Mouse (Mus musculus) hindbrain, embryonic 11.5 days (tissue): Measurements from ENCODE around the gene Noto. TPM values are rescaled to one million over a fixed set of nuclear protein-coding genes. Genes with fewer than 3 reads are reported as not detected.

Source experiments
- ATAC-seq: fragments of 200-750 bp; cut with Nextera tagmentation; 2 replicates; pipeline ENCODE4 v1.8.0; 2017; ENCODE audit warnings: mild to moderate bottlenecking, moderate TSS enrichment, moderate library complexity; ENCODE audit not compliant: low FRiP score
- DNase-seq: peaks from one replicate; pipeline ENCODE4 v3.0.0-alpha.2; 2015; ENCODE audit warnings: low spot score
- H3K27ac ChIP-seq: fragments of 300-500 bp; sonication (generic); 2 replicates; pipeline ENCODE4 v1.5.1; 2014; ENCODE audit warnings: mild to moderate bottlenecking, low read depth, low read length
- H3K27me3 ChIP-seq: fragments of 300-500 bp; sonication (generic); 2 replicates; pipeline ENCODE4 v1.6.1; 2014; ENCODE audit warnings: mild to moderate bottlenecking, low read length, moderate library complexity, mixed read lengths; ENCODE audit not compliant: control insufficient read depth, insufficient read depth
- H3K36me3 ChIP-seq: fragments of 300-500 bp; sonication (generic); 2 replicates; pipeline ENCODE4 v1.6.1; 2014; ENCODE audit warnings: mild to moderate bottlenecking, low read length, moderate library complexity, mixed read lengths; ENCODE audit not compliant: control insufficient read depth, insufficient read depth
- H3K4me1 ChIP-seq: fragments of 300-500 bp; sonication (generic); replicated peaks from 2 replicates; pipeline ENCODE4 v1.6.1; 2014; ENCODE audit warnings: low read length, mixed read lengths; ENCODE audit not compliant: control insufficient read depth, insufficient read depth
- H3K4me2 ChIP-seq: fragments of 300-500 bp; sonication (generic); replicated peaks from 2 replicates; pipeline ENCODE4 v1.6.1; 2014; ENCODE audit warnings: mild to moderate bottlenecking, low read depth, low read length
- H3K4me3 ChIP-seq: fragments of 300-500 bp; sonication (generic); 2 replicates; pipeline ENCODE4 v1.5.1; 2014; ENCODE audit warnings: low read depth, low read length
- H3K9ac ChIP-seq: fragments of 300-500 bp; sonication (generic); 2 replicates; pipeline ENCODE4 v1.6.1; 2014; ENCODE audit warnings: low read depth, low read length
- H3K9me3 ChIP-seq: fragments of 300-500 bp; sonication (generic); 2 replicates; pipeline ENCODE4 v1.6.1; 2016; ENCODE audit warnings: low read length; ENCODE audit not compliant: control insufficient read depth
- WGBS: fragments of 180-500 bp; shearing (Covaris S2); extraction: QIAGEN DNeasy Blood & Tissue Kit; methylation state at CpG from one replicate; pipeline ENCODE4 v1.1.7; 2014; 5-methylcytosine and 5-hydroxymethylcytosine counted together
- polyA plus RNA-seq: library from polyadenylated mRNA; unstranded; fragments of >200 nt; fragmentation: Nextera tagmentation; extraction: Ambion mirVana; gene quantifications from 2 replicates; pipeline ENCODE4 v1.2.1, GENCODE M21; 2014

Gene Noto
- polyA plus RNA-seq = not detected in 2 replicates

DNA sequence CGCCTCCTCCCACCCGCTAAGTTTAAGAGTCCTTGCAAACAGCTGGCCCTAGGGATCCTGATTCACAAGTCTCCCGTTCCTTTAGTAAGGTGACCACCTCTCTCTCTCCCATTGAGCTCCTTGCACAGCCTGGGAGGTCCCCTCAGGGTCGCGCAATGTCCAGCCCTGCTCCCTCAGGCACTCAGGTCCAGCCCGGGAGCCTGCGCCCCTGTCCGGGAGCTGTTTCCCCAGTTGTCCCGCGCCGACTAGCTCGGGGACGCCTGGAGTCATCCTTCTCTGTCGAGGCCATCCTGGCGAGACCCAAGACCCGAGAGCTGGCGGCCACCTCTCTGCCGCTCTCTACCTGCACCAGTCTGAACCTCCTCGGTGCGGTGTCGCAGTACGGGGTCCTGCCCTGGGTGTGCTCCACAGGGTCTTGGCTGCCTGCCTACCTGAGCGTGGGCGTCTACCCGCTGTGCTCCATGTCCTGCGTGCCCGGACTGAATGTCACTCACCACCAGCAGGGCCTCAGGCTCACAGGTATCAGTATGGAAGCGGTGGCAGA is at the start of gene Noto:
Noto (plus strand) TSS at position 51 of the 544 bp plus-strand sequence.
- no peak within 1 kb of the TSS for H3K4me2 ChIP-seq

GRCm38 (mm10) chr6:85373951-85374733 is 49.5 kb upstream of the Noto start, which contains the start of gene Rab11fip5:
Rab11fip5 (minus strand) TSS chr6:85374634.
- H3K27me3 ChIP-seq = peaks cover 2% of the 10 kb centered on the region; the same call in 1 of the 2 replicates

More for the DNA sequence above, at the start of gene Noto:
- Histone ChIP-seq H3K36me3 (no peaks in the 10 kb centered on the region), H3K4me1 (no peaks in the 10 kb centered on the region), H3K4me3 (no peak within 1 kb of the TSS), H3K27me3 (peaks cover 6% of the 10 kb centered on the region), H3K9me3 (no peaks in the 10 kb centered on the region), H3K9ac (no peak within 1 kb of the TSS), H3K27ac (no peak within 1 kb of the TSS)
- DNase-seq (no peak), ATAC-seq (no peak)
- WGBS = 15% methylated on average over 28 of the region's 28 CpGs

GRCm38 (mm10) chr6:85374734-85375114 is 49.0 kb upstream of the Noto start:
- Histone ChIP-seq H3K4me3 (peak overlapping the region; percentile 74), H3K27ac (peak overlapping the region; percentile 51; the same call in 1 of the 2 replicates), H3K27me3 (peaks cover 2% of the 10 kb centered on the region; the same call in 1 of the 2 replicates), H3K4me2 (peak overlapping the region; percentile 96), H3K4me1 (peaks cover 3% of the 10 kb centered on the region; the same call in 1 of the 2 replicates), H3K9ac (peak overlapping the region; percentile 77; the same call in 1 of the 2 replicates), H3K9me3 (no peaks in the 10 kb centered on the region), H3K36me3 (no peaks in the 10 kb centered on the region)
- DNase-seq (peak; percentile 98), ATAC-seq (peak; percentile 97)
- WGBS = under 1% methylated on average over 19 of the region's 19 CpGs

More at GRCm38 (mm10) chr6:85373951-85374733, 49.5 kb upstream of the Noto start, which contains the start of gene Rab11fip5:
- no peak for DNase-seq
- WGBS = 2% methylated on average over 71 of the region's 80 CpGs
- Histone ChIP-seq H3K4me1 (peaks cover 3% of the 10 kb centered on the region; the same call in 1 of the 2 replicates), H3K9ac (peak within 1 kb of the TSS; percentile 77), H3K36me3 (no peaks in the 10 kb centered on the region), H3K27ac (peak within 1 kb of the TSS; percentile 51), H3K4me3 (peak within 1 kb of the TSS; percentile 74), H3K4me2 (peak within 1 kb of the TSS; percentile 96), H3K9me3 (no peaks in the 10 kb centered on the region)
- peak; percentile 54 for ATAC-seq

DNA sequence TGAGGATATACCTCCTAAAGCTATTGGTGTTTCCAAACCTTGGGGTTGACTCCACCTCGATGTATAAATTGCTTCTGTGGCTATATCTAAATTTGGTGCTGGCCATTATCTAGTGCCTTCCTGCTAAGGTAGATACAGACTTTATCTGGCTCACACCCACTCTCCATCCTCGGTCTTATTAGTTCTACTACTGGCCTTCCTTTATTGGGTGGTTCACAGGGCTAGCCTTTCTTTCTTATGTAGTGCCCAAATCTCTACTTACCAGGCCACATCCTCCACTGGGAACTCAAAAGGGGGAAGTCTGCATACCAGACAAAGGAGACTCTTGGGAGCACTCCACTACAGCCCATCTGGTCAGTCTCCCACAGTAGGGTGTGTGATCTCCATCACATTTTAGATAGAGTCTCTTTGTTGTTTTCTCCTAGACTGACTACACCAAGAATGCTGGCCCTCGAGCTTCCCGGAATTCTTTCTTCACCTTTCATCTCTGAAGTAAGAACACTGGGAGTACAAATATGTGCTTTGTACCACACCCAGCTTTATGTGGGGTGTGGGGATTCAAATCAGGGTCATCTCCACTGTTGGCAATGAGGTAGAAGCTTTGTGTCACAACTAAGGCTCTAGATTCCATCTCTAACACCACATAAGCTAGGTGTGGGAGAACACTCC is 46.5 kb upstream of the Noto start:
- Histone ChIP-seq H3K9me3 (no peaks in the 10 kb centered on the region), H3K4me1 (peaks cover 3% of the 10 kb centered on the region; the same call in 1 of the 2 replicates), H3K4me3 (no peak overlapping the region), H3K27ac (no peak overlapping the region), H3K9ac (no peak overlapping the region), H3K36me3 (no peaks in the 10 kb centered on the region), H3K4me2 (no peak overlapping the region), H3K27me3 (peaks cover 2% of the 10 kb centered on the region; the same call in 1 of the 2 replicates)
- ATAC-seq = no peak
- WGBS = 63% methylated on average over 4 of the region's 4 CpGs
- DNase-seq = no peak

DNA sequence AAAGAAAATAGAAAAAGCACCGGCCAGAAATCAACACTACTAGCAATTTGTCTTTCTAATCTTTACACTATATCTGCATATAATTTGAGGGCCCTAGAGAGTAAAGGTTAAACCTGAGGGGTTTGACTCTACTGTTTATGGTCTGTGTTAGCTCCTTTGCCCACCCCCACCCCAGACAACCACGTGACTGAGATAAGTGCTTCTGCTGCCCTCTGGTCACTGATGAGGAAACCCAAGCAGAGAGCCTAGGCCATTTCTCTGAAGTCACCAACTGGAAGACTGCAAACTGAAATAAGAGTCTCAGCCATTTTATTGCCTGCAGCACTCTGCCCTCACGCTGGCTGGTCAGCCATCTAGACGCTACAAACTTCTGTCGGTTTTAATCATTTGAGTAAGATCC is 45.8 kb upstream of the Noto start:
- H3K4me3 ChIP-seq = no peak overlapping the region
- H3K4me2 ChIP-seq = no peak overlapping the region
- H3K9ac ChIP-seq = no peak overlapping the region
- no peak overlapping the region for H3K27ac ChIP-seq
- peaks cover 3% of the 10 kb centered on the region; the same call in 1 of the 2 replicates for H3K4me1 ChIP-seq
- DNase-seq = no peak
- H3K9me3 ChIP-seq = no peaks in the 10 kb centered on the region
- peaks cover 2% of the 10 kb centered on the region; the same call in 1 of the 2 replicates for H3K27me3 ChIP-seq
- H3K36me3 ChIP-seq = no peaks in the 10 kb centered on the region
- 60% methylated on average over 5 of the region's 5 CpGs for WGBS
- ATAC-seq = no peak

GRCm38 (mm10) chr6:85378629-85379028 is 45.1 kb upstream of the Noto start:
- no peaks in the 10 kb centered on the region for H3K36me3 ChIP-seq
- peaks cover under 1% of the 10 kb centered on the region; the same call in 1 of the 2 replicates for H3K27me3 ChIP-seq
- no peak overlapping the region for H3K4me3 ChIP-seq
- peaks cover 3% of the 10 kb centered on the region; the same call in 1 of the 2 replicates for H3K4me1 ChIP-seq
- DNase-seq (no peak), ATAC-seq (no peak)
- WGBS = 55% methylated on average over 8 of the region's 8 CpGs
- H3K27ac ChIP-seq = no peak overlapping the region
- H3K9me3 ChIP-seq = no peaks in the 10 kb centered on the region
- no peak overlapping the region for H3K4me2 ChIP-seq
- no peak overlapping the region for H3K9ac ChIP-seq

DNA sequence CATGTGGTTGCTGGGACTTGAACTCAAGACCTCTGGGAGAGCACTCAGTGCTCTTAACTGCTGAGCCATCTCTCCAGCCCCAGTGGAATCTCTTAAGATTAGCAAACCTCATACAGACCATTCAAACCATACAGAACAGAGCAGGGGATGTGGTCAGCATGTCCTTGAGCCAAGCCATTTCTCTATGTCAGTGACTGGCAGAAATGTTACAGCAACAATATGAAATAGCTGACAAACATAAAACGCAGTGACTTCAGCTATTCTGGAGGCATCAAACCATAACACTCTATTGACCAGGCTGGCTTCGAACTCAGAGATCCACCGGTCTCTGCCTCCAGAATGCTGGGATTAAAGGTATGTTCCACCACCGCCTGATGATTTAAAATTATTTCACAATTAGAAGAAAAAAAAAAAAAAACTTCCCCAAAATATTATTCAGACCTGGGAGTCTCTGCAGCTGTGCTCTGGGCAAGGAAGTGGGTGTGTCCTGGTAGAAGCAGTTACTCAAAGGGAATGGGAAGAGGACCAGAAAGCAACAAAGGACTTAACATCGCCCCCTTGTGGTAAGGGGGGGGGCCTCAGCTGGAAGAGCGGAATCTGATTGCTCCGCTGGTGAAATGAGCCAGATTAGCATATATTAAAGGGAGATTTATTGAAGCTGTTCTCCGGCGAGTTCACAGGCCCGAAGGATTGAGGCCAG is 43.3 kb upstream of the Noto start:
- DNase-seq (peak; percentile 92), ATAC-seq (peak; percentile 76)
- H3K4me2 ChIP-seq = peak overlapping the region; percentile 11; the same call in 1 of the 2 replicates
- H3K4me1 ChIP-seq = no peaks in the 10 kb centered on the region
- H3K27me3 ChIP-seq = no peaks in the 10 kb centered on the region
- H3K9me3 ChIP-seq = no peaks in the 10 kb centered on the region
- WGBS = 30% methylated on average over 10 of the region's 10 CpGs
- no peak overlapping the region for H3K27ac ChIP-seq
- no peaks in the 10 kb centered on the region for H3K36me3 ChIP-seq
- H3K9ac ChIP-seq = no peak overlapping the region
- no peak overlapping the region for H3K4me3 ChIP-seq
